Mouse (Mus musculus) adrenal gland, postnatal 14 days (tissue): ENCODE results near the gene Ercc5. TPM values are rescaled to one million over a fixed set of nuclear protein-coding genes. Genes with fewer than 3 reads are reported as not detected.
A peak's percentile ranks its signal among the peaks of the same experiment; 100 is the strongest.

ENCODE experiments used
- DNase-seq: peaks from one replicate; pipeline ENCODE4 v3.0.0; 2021; ENCODE audit warnings: mixed read lengths
- total RNA-seq: library from RNA; stranded (reverse); gene quantifications from 2 replicates; pipeline ENCODE4 v1.2.3, GENCODE M21; 2021

Ercc5 gene
- total RNA-seq, 1 experiment from 2014 or later: 18.8 TPM

GRCm38 (mm10) chr1:44173903-44174302, 26.4 kb downstream of the Ercc5 start:
- peak; percentile 8 for DNase-seq

DNA sequence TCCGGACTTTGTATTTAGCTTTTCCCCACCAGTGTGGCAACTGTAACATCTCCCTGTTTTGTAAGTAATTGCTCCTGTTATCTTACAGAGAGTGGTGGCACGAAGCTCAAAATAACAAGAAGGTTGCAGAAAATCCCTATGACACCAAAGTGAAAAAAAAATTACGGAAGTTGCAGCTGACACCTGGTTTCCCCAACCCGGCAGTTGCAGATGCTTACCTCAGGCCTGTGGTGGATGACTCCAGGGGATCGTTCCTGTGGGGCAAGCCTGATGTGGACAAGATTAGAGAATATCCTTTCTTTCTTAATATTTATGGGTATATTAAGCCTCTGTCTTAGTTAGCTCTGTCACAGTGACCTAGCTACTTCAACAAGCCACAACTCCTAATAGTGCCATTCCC, 30.5 kb downstream of the Ercc5 start:
- no peak for DNase-seq

DNA sequence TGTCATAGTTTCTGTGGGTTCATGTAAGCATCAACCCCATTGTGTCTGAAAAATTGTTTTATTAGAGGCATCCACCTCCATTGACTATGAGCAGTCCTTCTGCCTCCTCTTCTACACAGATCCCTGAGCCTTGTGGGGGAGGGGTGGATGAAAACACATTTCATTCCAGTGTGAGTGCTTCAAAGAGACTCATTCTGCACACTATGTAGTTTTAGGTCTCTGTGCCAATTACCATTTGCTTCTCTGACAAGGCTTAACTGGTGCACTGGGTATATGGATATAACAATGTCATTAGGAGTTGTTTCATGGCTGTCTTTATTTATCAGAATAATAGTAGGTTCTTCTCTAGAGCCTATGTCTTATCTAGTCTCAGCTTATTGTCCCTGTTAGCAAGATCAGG, 38.9 kb downstream of the Ercc5 start:
- DNase-seq: peak; percentile 21

DNA sequence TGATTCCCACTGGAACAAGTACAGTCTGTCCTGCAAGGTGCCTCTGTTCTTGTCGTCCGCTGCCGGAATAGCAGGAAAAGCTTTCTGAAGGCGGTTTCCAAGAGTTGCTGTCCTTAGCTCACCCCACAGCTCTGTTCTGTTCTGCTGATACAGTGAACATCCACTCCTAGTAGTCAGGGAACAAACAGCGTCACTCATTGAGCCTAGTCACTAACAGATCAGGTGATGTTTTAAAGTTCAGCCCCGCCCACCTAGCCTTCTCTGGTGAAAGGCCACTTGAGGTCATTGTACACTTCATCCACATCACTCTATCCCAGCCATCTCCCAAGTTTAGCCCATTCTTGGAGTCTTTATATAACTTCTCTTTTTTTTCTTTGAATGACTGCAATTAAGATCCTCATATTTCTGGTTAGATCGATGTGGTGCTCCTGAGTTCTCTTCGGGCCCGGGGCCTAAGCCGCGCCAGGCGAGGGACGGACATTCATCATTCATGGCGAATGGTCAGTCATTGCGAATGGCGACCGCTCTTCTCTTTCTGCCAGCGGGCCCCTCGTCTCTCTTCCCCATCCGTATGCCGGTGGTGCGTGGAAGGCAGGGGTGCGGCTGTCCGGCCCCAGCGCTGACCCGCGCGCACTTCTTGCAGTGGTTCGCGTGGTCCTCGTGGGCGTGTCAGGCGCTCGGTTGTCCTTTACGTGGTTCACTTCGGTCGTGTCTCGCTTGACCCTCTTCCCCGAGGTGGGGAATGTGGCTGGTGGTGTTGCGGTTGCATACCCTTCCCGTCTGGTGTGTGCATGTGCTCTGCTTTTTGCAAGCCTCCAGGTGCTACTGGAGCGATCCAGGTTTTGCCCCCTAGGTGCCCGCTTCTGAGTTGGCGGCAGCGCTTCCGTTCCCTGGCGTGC, 51.0 kb downstream of the Ercc5 start:
- DNase-seq: peak; percentile 59

DNA sequence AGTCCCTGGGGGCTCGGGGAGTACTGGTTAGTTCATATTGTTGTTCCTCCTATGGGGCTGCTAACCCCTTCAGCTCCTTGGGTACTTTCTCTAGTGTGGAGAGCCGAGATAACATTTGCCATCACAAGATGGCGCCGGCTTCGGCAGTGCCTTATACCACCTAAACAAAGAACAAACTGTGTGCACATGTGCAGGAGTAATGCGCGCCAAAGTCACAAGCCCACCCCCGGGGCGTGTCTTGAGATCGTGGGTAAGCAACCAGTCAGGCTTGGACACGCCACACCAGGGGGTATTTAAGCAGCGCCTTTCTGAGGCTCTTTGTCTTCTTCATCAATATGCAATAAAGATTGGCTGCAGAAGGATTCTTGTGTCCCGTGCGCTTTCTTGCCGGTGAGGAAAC, 55.3 kb downstream of the Ercc5 start:
- no peak for DNase-seq

GRCm38 (mm10) chr1:44214443-44214842, 66.9 kb downstream of the Ercc5 start:
- DNase-seq: no peak

- peak; percentile 10 for DNase-seq
These were observed 69.0 kb downstream of the Ercc5 start for GRCm38 (mm10) chr1:44216352-44217116.

GRCm38 (mm10) chr1:44217118-44217517, 69.6 kb downstream of the Ercc5 start:
- no peak for DNase-seq

- DNase-seq: no peak
These were observed 71.3 kb downstream of the Ercc5 start, which contains the start of gene Mettl21e for GRCm38 (mm10) chr1:44218876-44219275. Gene Mettl21e (minus strand): TSS chr1:44218961.

DNA sequence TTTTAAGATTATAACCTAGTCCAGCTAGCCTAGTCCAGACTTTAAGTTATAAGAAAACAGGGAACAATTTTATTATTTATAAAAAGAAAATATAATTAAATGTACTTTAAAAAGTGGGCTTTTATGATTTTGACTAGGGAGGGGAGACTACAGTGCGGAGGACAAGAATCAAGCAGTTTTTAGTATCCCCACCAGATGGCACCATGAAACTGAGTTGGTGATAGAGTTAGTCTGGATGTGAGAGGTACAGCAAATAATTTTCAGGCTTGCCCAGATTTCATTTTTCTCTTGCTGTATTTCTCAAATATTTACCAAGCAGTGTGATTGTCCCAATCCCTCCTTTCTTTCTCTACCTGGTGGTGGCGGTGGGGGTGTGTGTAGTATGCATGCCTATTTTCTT, 81.5 kb downstream of the Ercc5 start:
- peak; percentile 66 for DNase-seq

Other genes with a start within 250 kb of the Ercc5 start
- 49.8 and 53.3 TPM in 2 replicates for gene Tpp2, start 214.1 kb upstream of the Ercc5 start, total RNA-seq
- gene Mettl21c, start 127.7 kb upstream of the Ercc5 start, total RNA-seq: not detected in 2 replicates
- 0.08 TPM in 1 of 2 replicates, not detected in the other for gene Gm8251, start 85.8 kb upstream of the Ercc5 start, total RNA-seq
- gene Tex30, start 45.3 kb upstream of the Ercc5 start, total RNA-seq: 12.9 and 13.3 TPM in 2 replicates
- gene Kdelc1, start 28.9 kb upstream of the Ercc5 start, total RNA-seq: 23.5 TPM in 2 replicates
- 14.3 and 16.8 TPM in 2 replicates for gene Bivm, start 28.8 kb upstream of the Ercc5 start, total RNA-seq
- gene Mettl21e, start 71.2 kb downstream of the Ercc5 start, total RNA-seq: not detected in 2 replicates